Mouse (Mus musculus) myocyte (in vitro differentiated cells): ENCODE measurements around the gene Ccdc171. TPM values are rescaled to one million over a fixed set of nuclear protein-coding genes. Genes with fewer than 3 reads are reported as not detected.

ENCODE experiments used
- H3K27me3 ChIP-seq: one replicate; pipeline ENCODE4 v1.6.1; 2011; ENCODE audit not compliant: control insufficient read depth, insufficient read depth, insufficient read length
- H3K36me3 ChIP-seq: one replicate; pipeline ENCODE4 v1.6.1; 2011; ENCODE audit not compliant: control insufficient read depth, insufficient read depth
- H3K4me2 ChIP-seq: one replicate; pipeline ENCODE4 v1.6.1; 2011; ENCODE audit warnings: low read depth, control low read depth
- H3K4me3 ChIP-seq: one replicate; pipeline ENCODE4 v1.5.1; 2011; ENCODE audit warnings: mild to moderate bottlenecking, control low read depth, moderate library complexity
- H3K79me2 ChIP-seq: one replicate; pipeline ENCODE4 v1.6.1; 2011; ENCODE audit not compliant: control insufficient read depth, insufficient read depth
- H3ac ChIP-seq: one replicate; pipeline ENCODE4 v1.6.1; 2011; ENCODE audit not compliant: control insufficient read depth, insufficient read length
- CEBPB ChIP-seq: IDR thresholded peaks from 2 replicates; pipeline ENCODE4 v1.6.1; 2011; ENCODE audit warnings: mild to moderate bottlenecking, moderate library complexity; ENCODE audit not compliant: poor library complexity, insufficient read depth, severe bottlenecking
- E2F4 ChIP-seq: IDR thresholded peaks from one replicate; pipeline ENCODE4 v1.6.1; 2011; ENCODE audit warnings: mild to moderate bottlenecking, control low read depth, moderate library complexity; ENCODE audit not compliant: insufficient read depth
- MAX ChIP-seq: IDR thresholded peaks from one replicate; pipeline ENCODE4 v1.6.1; 2011; ENCODE audit warnings: low read depth, mild to moderate bottlenecking, control low read depth
- MYOD1 ChIP-seq, 3 experiments: IDR thresholded peaks; one replicate each; pipeline ENCODE4 v1.6.1; 2011; ENCODE audit warnings: control low read depth in 2 of 3, low read depth in 2 of 3, mild to moderate bottlenecking in 2 of 3, moderate library complexity in 1 of 3; ENCODE audit not compliant: insufficient read length in 2 of 3, control insufficient read depth in 1 of 3
- MYOG ChIP-seq, 3 experiments: IDR thresholded peaks; one replicate each; pipeline ENCODE4 v1.6.1; 2011; ENCODE audit warnings: control low read depth in 2 of 3, low read depth in 2 of 3, mild to moderate bottlenecking in 2 of 3; ENCODE audit not compliant: insufficient read length in 2 of 3, control insufficient read depth in 1 of 3, insufficient read depth in 1 of 3
- POLR2A ChIP-seq: IDR thresholded peaks from one replicate; pipeline ENCODE4 v1.6.1; 2011; ENCODE audit warnings: low read depth, mild to moderate bottlenecking, control low read depth, moderate library complexity; ENCODE audit not compliant: insufficient read length
- POLR2AphosphoS2 ChIP-seq: IDR thresholded peaks from one replicate; pipeline ENCODE4 v1.6.1; 2011; ENCODE audit warnings: low read depth, control low read depth; ENCODE audit not compliant: insufficient read length
- REST ChIP-seq: IDR thresholded peaks from one replicate; pipeline ENCODE4 v1.6.1; 2011; ENCODE audit warnings: mild to moderate bottlenecking, control low read depth, moderate library complexity; ENCODE audit not compliant: insufficient read depth, insufficient read length
- SRF ChIP-seq: IDR thresholded peaks from one replicate; pipeline ENCODE4 v1.6.1; 2011; ENCODE audit warnings: low read depth; ENCODE audit not compliant: control insufficient read depth, insufficient read length
- TCF12 ChIP-seq: IDR thresholded peaks from one replicate; pipeline ENCODE4 v1.6.1; 2011; ENCODE audit warnings: mild to moderate bottlenecking, control low read depth; ENCODE audit not compliant: poor library complexity, insufficient read depth, severe bottlenecking
- TCF3 ChIP-seq: IDR thresholded peaks from one replicate; pipeline ENCODE4 v1.6.1; 2011; ENCODE audit warnings: low read depth, control low read depth; ENCODE audit not compliant: insufficient read length
- USF1 ChIP-seq: IDR thresholded peaks from one replicate; pipeline ENCODE4 v1.6.1; 2011; ENCODE audit warnings: low read depth, mild to moderate bottlenecking, control low read depth, moderate library complexity
- polyA plus RNA-seq: library from polyadenylated mRNA; unstranded; fragments of >200 nt; fragmentation: generic; extraction: Trizol; gene quantifications from one replicate; pipeline ENCODE4 v1.2.1, GENCODE M21; 2012; ENCODE audit warnings: missing spikeins

Gene Ccdc171
- polyA plus RNA-seq, 1 experiment: 0.26 TPM

DNA sequence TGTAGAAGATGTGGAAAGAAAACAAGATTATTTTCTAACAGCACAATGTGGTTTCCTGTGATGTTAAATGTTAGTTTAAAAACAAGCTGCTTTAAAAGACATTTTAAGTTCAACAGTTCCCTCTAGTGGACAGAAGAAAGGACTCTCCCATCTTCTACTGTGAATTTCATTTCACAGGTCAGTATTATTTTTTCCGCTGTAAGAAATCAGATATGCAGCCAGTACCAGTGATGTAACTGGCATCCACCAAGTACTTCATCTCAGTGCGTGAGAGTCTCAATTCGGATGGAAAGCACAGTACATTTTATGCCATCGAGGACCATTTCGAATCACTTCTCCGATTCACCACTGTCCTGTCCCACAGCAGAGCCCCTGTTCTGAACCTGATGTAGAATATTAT is 45.2 kb downstream of the Ccdc171 start:
- no peaks in the 10 kb centered on the region for H3K27me3 ChIP-seq
- no peaks in the 10 kb centered on the region for H3K79me2 ChIP-seq
- no peak overlapping the region for H3K4me2 ChIP-seq

DNA sequence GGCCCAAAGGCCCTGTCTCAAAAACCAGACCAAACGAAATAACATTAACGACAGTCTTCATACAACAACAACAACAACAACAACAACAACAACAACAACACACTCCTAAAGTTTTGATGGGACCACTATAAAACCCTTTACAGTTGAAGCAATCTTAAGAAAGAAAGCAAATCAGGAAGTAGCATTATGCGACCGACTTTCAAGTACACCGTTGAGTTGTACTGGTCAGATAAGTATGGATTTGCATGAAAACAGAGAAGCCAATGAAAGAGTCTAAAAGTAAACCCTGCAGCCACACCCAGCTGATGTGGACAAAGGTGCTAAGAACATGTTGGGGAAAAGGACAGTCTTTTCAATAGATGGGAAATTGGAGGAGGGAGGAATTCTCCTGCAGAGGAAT is 45.7 kb downstream of the Ccdc171 start:
- no peaks in the 10 kb centered on the region for H3K36me3 ChIP-seq
- no peaks in the 10 kb centered on the region for H3K79me2 ChIP-seq
- H3K4me2 ChIP-seq: no peak overlapping the region
- no peak for TF ChIP-seq TCF12
- TF ChIP-seq CEBPB: no peak
- TF ChIP-seq MYOG (IDR thresholded peaks at IDR 0.05; ENCODE audit: control insufficient read depth in 1 of 3, insufficient read depth in 1 of 3, insufficient read length in 2 of 3, low read depth in 2 of 3): no peak
- no peak for TF ChIP-seq E2F4
- no peak for TF ChIP-seq POLR2A
- TF ChIP-seq POLR2AphosphoS2: no peak
- TF ChIP-seq SRF: no peak
- no peak for TF ChIP-seq TCF3
- TF ChIP-seq MAX: no peak
- TF ChIP-seq MYOD1 (IDR thresholded peaks at IDR 0.05; ENCODE audit: control insufficient read depth in 1 of 3, insufficient read length in 2 of 3, low read depth in 2 of 3): no peak
- no peak for TF ChIP-seq USF1
- no peak for TF ChIP-seq REST
- no peak overlapping the region for H3ac ChIP-seq
- H3K4me3 ChIP-seq: no peak overlapping the region
- no peaks in the 10 kb centered on the region for H3K27me3 ChIP-seq

More for the DNA sequence above, 45.2 kb downstream of the Ccdc171 start:
- no peak overlapping the region for H3ac ChIP-seq
- TF ChIP-seq MYOG (IDR thresholded peaks at IDR 0.05; ENCODE audit: control insufficient read depth in 1 of 3, insufficient read depth in 1 of 3, insufficient read length in 2 of 3, low read depth in 2 of 3) (no peak), USF1 (no peak), MAX (no peak), TCF12 (no peak), REST (no peak), CEBPB (no peak), E2F4 (no peak), TCF3 (no peak), POLR2AphosphoS2 (no peak), MYOD1 (IDR thresholded peaks at IDR 0.05; ENCODE audit: control insufficient read depth in 1 of 3, insufficient read length in 2 of 3, low read depth in 2 of 3) (no peak), POLR2A (no peak)
- no peaks in the 10 kb centered on the region for H3K36me3 ChIP-seq
- H3K4me3 ChIP-seq: no peak overlapping the region

DNA sequence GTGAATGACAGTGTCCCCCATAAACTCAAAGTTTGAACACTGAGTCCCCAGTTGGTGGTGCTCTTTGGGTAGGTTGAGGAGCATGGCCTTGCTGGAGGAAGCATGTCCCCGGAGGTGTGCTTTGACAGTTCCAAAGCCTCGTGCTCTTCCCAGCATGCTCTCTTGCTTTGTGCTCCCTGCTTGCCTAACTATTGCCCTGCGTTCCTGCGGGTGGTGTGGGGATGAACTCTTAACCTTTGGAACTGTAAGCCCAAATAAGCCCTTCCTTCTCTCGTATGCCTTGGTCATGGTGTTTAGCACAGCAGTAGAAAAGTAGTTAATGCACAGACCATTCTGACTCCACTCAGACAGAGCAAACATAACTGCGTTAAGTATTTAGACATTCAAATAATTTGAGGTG is 47.2 kb downstream of the Ccdc171 start:
- Histone ChIP-seq H3K27me3 (no peaks in the 10 kb centered on the region), H3K79me2 (no peaks in the 10 kb centered on the region), H3K4me3 (no peak overlapping the region), H3ac (no peak overlapping the region), H3K36me3 (no peaks in the 10 kb centered on the region), H3K4me2 (no peak overlapping the region)
- no peak for TF ChIP-seq CEBPB
- TF ChIP-seq MYOD1 (IDR thresholded peaks at IDR 0.05; ENCODE audit: control insufficient read depth in 1 of 3, insufficient read length in 2 of 3, low read depth in 2 of 3): no peak
- no peak for TF ChIP-seq REST
- TF ChIP-seq USF1: no peak
- no peak for TF ChIP-seq MYOG (IDR thresholded peaks at IDR 0.05; ENCODE audit: control insufficient read depth in 1 of 3, insufficient read depth in 1 of 3, insufficient read length in 2 of 3, low read depth in 2 of 3)
- TF ChIP-seq POLR2A: no peak
- TF ChIP-seq MAX: no peak
- no peak for TF ChIP-seq E2F4
- TF ChIP-seq SRF: no peak
- TF ChIP-seq TCF3: no peak
- TF ChIP-seq TCF12: no peak
- TF ChIP-seq POLR2AphosphoS2: no peak

DNA sequence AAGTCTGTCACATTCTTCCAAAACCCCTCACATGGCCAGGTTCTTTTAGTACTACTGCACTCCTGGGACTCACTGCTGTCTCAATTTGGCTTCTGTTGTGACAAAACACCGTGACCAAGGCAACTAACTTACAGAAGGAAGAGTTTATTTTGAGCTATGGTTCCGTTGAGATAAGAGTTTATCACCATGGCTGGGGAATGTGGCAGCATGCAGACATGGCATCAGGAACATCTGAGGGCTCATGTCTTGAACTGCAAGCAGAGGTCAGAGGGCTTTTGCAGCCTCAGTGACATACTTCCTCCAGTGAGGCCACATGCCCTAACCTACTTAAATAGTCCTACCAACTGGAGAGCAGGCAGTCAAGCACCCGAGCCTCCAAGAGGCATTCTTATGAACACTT is 51.0 kb downstream of the Ccdc171 start:
- Histone ChIP-seq H3K4me3 (no peak overlapping the region), H3K27me3 (no peaks in the 10 kb centered on the region), H3ac (no peak overlapping the region), H3K36me3 (no peaks in the 10 kb centered on the region), H3K4me2 (no peak overlapping the region), H3K79me2 (no peaks in the 10 kb centered on the region)
- TF ChIP-seq MAX (no peak), USF1 (no peak)

DNA sequence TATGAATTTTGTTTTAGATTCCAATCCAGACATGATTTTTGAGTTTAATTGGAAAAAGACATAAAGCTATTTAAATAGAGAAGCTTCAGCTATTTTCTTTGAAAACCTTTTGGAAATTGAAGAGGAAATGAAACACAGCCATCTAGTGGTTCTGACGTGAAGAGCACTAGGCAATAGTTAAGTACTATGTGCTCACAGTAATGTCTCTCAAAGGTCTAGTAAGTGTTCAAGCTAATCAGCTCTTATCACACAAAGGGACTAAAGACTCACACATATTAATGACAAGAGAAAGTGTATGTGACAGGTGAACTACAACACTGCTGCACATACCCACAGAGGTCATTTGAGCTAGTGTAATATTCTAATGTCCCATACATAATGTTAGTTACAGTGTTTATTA is 54.8 kb downstream of the Ccdc171 start:
- H3ac ChIP-seq: no peak overlapping the region
- H3K4me3 ChIP-seq: no peak overlapping the region
- H3K36me3 ChIP-seq: no peaks in the 10 kb centered on the region
- H3K4me2 ChIP-seq: no peak overlapping the region
- H3K27me3 ChIP-seq: no peaks in the 10 kb centered on the region
- H3K79me2 ChIP-seq: no peaks in the 10 kb centered on the region
- no peak for TF ChIP-seq MAX
- TF ChIP-seq POLR2AphosphoS2: no peak
- TF ChIP-seq E2F4: no peak
- TF ChIP-seq SRF: no peak
- no peak for TF ChIP-seq REST
- TF ChIP-seq TCF12: no peak
- no peak for TF ChIP-seq MYOD1 (IDR thresholded peaks at IDR 0.05; ENCODE audit: control insufficient read depth in 1 of 3, insufficient read length in 2 of 3, low read depth in 2 of 3)
- TF ChIP-seq MYOG (IDR thresholded peaks at IDR 0.05; ENCODE audit: control insufficient read depth in 1 of 3, insufficient read depth in 1 of 3, insufficient read length in 2 of 3, low read depth in 2 of 3): no peak
- TF ChIP-seq TCF3: no peak
- TF ChIP-seq POLR2A: no peak
- no peak for TF ChIP-seq CEBPB
- TF ChIP-seq USF1: no peak
